Mouse (Mus musculus) olfactory bulb, adult 2 months (tissue): ENCODE results near the gene Ntm.

Source experiments
- CTCF ChIP-seq: fragments of 200-500 bp; IDR thresholded peaks from 2 replicates; pipeline ENCODE4 v1.5.1; 2012; ENCODE audit warnings: low read depth, mild to moderate bottlenecking, low read length, moderate library complexity; ENCODE audit not compliant: insufficient read depth
- POLR2A ChIP-seq: fragments of 200-500 bp; IDR thresholded peaks from 2 replicates; pipeline ENCODE4 v1.6.1; 2012; ENCODE audit warnings: mild to moderate bottlenecking, low read depth, low read length, moderate library complexity; ENCODE audit not compliant: insufficient read depth

DNA sequence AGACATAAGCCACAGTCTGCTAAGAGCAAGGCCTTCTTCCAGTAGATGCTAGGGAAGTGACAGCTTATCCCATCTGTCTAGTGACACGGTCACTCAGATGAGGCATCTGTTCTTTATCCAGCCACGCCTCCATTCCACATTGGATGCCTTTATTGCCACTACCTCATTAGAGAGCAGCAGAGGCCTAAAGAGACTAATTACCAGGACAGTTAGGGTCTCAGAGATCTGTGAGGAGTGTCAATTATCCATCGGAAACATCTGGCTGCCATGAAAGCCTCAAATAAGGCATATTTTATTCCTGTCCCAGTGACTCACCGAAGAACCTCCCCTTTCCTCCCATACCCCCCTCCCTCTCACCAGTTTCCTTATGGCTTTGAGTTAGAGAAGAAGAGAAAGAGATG is 963.0 kb downstream of the Ntm start:
- TF ChIP-seq CTCF, result no peak
- TF ChIP-seq POLR2A, result no peak
